Mouse (Mus musculus) spleen, adult 10 weeks (tissue): ENCODE results near the gene Far1. TPM values are rescaled to one million over a fixed set of nuclear protein-coding genes. Genes with fewer than 3 reads are reported as not detected.

Experiments
- polyA plus RNA-seq: library from polyadenylated mRNA; stranded (reverse); fragments of 350-450 nt; fragmentation: Illumina TruSeq; extraction: RNeasy Lipid Tissue Mini Kit (QIAGEN cat#74804); gene quantifications from one replicate; pipeline ENCODE4 v1.2.3, GENCODE M21; 2015; ENCODE audit warnings: low replicate concordance; ENCODE audit not compliant: insufficient read depth

Far1 gene
- polyA plus RNA-seq, result 205 TPM

DNA sequence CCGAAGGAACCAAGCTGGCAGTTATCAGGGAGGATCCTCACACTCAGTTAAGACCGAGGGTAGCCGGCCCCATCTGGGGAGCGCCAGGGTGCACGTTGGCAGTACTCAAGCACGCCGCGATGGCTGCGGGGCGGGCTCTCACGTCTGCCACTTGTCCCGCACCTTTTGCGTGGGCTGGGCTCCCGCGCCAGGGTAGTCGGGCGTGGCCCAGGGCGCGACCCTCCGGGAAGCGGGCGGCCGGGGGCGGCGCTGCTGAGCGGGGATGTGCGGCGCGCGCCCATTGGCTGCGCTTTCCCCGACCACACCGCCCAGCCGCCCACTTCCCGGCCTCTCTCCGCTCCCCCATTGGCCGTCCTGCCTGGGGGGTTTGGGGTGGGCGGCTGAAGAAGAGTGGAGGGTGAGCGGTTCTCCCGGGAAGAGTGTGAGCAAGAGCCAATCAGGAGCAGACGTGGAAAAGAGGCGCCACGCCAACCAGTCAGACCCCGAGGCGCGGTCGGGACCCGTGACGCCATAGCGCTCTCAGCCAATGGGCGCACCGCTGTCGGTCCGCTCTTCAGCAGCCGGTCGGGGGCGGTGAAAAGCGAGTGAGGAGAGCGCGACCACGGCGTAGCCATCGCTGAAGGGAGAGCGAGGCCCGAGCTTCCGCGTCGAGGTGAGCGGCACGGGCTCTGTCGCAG lies at the start of gene Far1:
Gene Far1, plus strand, starts transcription at position 549 of the 677 bp plus-strand sequence.

Other genes with a start within 250 kb of the Far1 start
- gene Btbd10, start 144.4 kb upstream of the Far1 start, polyA plus RNA-seq, result 24.4 TPM
- not detected for gene Pth, start 125.3 kb upstream of the Far1 start, polyA plus RNA-seq